In the genomic region with DNA sequence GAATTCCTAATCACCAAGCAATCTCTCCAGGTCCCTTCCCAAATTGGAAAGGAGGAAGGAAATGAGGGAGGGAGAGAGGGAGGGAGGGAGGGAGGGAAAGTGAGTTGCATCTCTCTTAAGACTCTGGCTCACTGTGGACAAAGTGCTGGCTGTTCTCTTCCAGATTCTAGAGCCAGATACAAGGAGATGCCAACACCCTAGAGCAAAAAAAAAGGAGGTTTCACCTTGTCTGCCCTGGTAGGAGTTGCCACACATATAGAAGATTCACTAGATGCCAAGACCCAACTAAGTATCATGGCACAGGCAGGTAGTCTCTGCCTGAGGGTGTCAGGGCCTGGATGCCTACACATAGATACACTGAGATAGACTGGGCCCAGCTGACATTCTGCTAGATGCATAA, we compare ENCODE assay signal across 26 mouse cellular contexts. TPM values are rescaled to one million over a fixed set of nuclear protein-coding genes. Genes with fewer than 3 reads are reported as not detected.
DNase-seq lines count a peak whose midpoint lies in the region; ATAC-seq and TF ChIP-seq lines count a peak whose summit lies in the region.
"Had no signal": no experiment of that assay in that cellular context is flagged by ENCODE, and none has a peak within 500 bp of the region (broad histone marks: within the 10 kb centered on the region; RNA-seq: fewer than 3 reads in every experiment).

No protein-coding gene starts in this region.

- H3K4me1 ChIP-seq in limb, embryonic 12.5 days (replicated peaks) = peaks cover 56% of the 10 kb centered on the region
- peaks cover 64% of the 10 kb centered on the region for H3K4me1 ChIP-seq in limb, embryonic 10.5 days

- intact Hi-C loops in gastrocnemius, adult 2 months (cut with DNase I) = no loop called here

- no peak for TF ChIP-seq CTCF in gastrocnemius, adult 2 months (IDR thresholded peaks at IDR 0.05)

- peaks cover 4% of the 10 kb centered on the region; the same call in 1 of the 2 replicates for H3K36me3 ChIP-seq in limb, embryonic 12.5 days
- H3K36me3 ChIP-seq in limb, embryonic 10.5 days = peaks cover 8% of the 10 kb centered on the region
- H3K36me3 ChIP-seq: embryonic facial prominence, embryonic 13.5 days; embryonic facial prominence, embryonic 15.5 days; forebrain, embryonic 15.5 days had no signal

- H3K27me3 ChIP-seq in limb, embryonic 12.5 days = no peaks in the 10 kb centered on the region
- H3K27me3 ChIP-seq in limb, embryonic 10.5 days (ENCODE audit: low read depth, poor library complexity, severe bottlenecking) = no peaks in the 10 kb centered on the region
- H3K27me3 ChIP-seq: CH12.LX; embryonic facial prominence, embryonic 13.5 days; embryonic facial prominence, embryonic 15.5 days; forebrain, embryonic 13.5 days; forebrain, embryonic 15.5 days; Patski had no signal

- H3K4me3 ChIP-seq in gastrocnemius, adult 2 months = no peak overlapping the region
- no peak overlapping the region for H3K4me3 ChIP-seq in limb, embryonic 12.5 days (replicated peaks)
- H3K4me3 ChIP-seq in limb, embryonic 10.5 days = no peak overlapping the region
- H3K4me3 ChIP-seq: embryonic facial prominence, embryonic 13.5 days; embryonic facial prominence, embryonic 15.5 days; erythroblast, embryonic 14.5 days; forebrain, embryonic 13.5 days; forebrain, embryonic 15.5 days had no signal

- H3K9me3 ChIP-seq in limb, embryonic 12.5 days = no peaks in the 10 kb centered on the region
- no peaks in the 10 kb centered on the region; the same call in 1 of the 2 replicates for H3K9me3 ChIP-seq in limb, embryonic 10.5 days (replicated peaks)
- H3K9me3 ChIP-seq: embryonic facial prominence, embryonic 13.5 days; embryonic facial prominence, embryonic 15.5 days; forebrain, embryonic 13.5 days; forebrain, embryonic 15.5 days had no signal

- peak overlapping the region; percentile 74 for H3K27ac ChIP-seq in gastrocnemius, adult 2 months
- 0 out of 2 replicates have a peak overlapping the region, but pooled peaks have one; percentile 30 for H3K27ac ChIP-seq in limb, embryonic 12.5 days
- H3K27ac ChIP-seq in limb, embryonic 10.5 days = no peak overlapping the region
- H3K27ac ChIP-seq: embryonic facial prominence, embryonic 13.5 days; embryonic facial prominence, embryonic 15.5 days; forebrain, embryonic 13.5 days had no signal

- DNase-seq in gastrocnemius, adult 2 months = no peak
- DNase-seq in gastrocnemius, adult 8-10 months (ENCODE audit: low spot score in 2 of 2) = no peak
- no peak for DNase-seq in limb, embryonic 10.5 days (ENCODE audit: low spot score)
- peak; percentile 98 for DNase-seq in fat pad, adult 2 months (ENCODE audit: extremely low read depth, low read depth, low spot score)
- no peak for DNase-seq in spleen, postnatal 14 days (ENCODE audit: low spot score in 2 of 2)
- DNase-seq: adrenal gland, adult 8-10 months; adrenal gland, postnatal 14 days; adrenal gland, postnatal 36 days; B cell, adult 2 months; cerebellum, adult 11-12 months; cerebellum, adult 2 months; cerebellum, adult 9-11 months; cerebellum, postnatal 14 days; cerebellum, postnatal 36 days; embryo, embryonic 11 days; forebrain, postnatal 0 days had no signal

- no peak for ATAC-seq in limb, embryonic 12.5 days (ENCODE audit: insufficient number of reproducible peaks, insufficient read depth, low FRiP score, low TSS enrichment, low read depth)
- ATAC-seq: activated CD4-positive, CD25-positive, alpha-beta regulatory T cell, adult 4 months; CD4-positive, CD25-positive, alpha-beta regulatory T cell, adult 4 months; forebrain, embryonic 13.5 days; forebrain, embryonic 15.5 days; forebrain, postnatal 0 days; Patski had no signal

- no peak overlapping the region for H3K4me2 ChIP-seq in limb, embryonic 12.5 days
- H3K4me2 ChIP-seq: embryonic facial prominence, embryonic 13.5 days; embryonic facial prominence, embryonic 15.5 days; forebrain, embryonic 13.5 days; forebrain, embryonic 15.5 days had no signal

- no peak overlapping the region for H3K9ac ChIP-seq in limb, embryonic 12.5 days (replicated peaks)
- H3K9ac ChIP-seq: embryonic facial prominence, embryonic 13.5 days; embryonic facial prominence, embryonic 15.5 days; forebrain, embryonic 13.5 days; forebrain, embryonic 15.5 days; forebrain, postnatal 0 days had no signal

RNA-seq across cellular contexts. Expression of a gene that starts 56.5 kb away (rescaled TPM):
- 10 to 100 TPM; 28.5 to 35.6 TPM for total RNA-seq in gastrocnemius, adult 2 months (2021)
- total RNA-seq in gastrocnemius, adult 8-10 months (2022) = 10 to 100 TPM; 25.8 to 29.6 (median 28.3) TPM
- 18.4 and 18.8 TPM in 2 replicates for polyA plus RNA-seq in limb, embryonic 12.5 days (2016; fragmentation: Nextera tagmentation; extraction: Ambion mirVana)
- 9.6 and 10.6 TPM in 2 replicates for polyA plus RNA-seq in limb, embryonic 10.5 days (2016; fragmentation: Nextera tagmentation; extraction: Ambion mirVana)
